Mouse (Mus musculus) CH12.LX (cell line): ENCODE results near the gene Gstt2. TPM values are rescaled to one million over a fixed set of nuclear protein-coding genes. Genes with fewer than 3 reads are reported as not detected.

Experiments used
- DNase-seq: peaks from one replicate; pipeline ENCODE4 v3.0.0-alpha.2; 2013; ENCODE audit errors: extremely low read depth
- H3K27ac ChIP-seq: 2 replicates; pipeline ENCODE4 v1.5.1; 2012; ENCODE audit warnings: low read depth, mild to moderate bottlenecking, control low read depth, moderate library complexity; ENCODE audit not compliant: insufficient read depth
- H3K27me3 ChIP-seq: replicated peaks from 2 replicates; pipeline ENCODE3; 2012; ENCODE audit warnings: inconsistent platforms
- H3K36me3 ChIP-seq, 2 experiments: replicated peaks in 1 of 2; 2 replicates each; pipeline versions ENCODE3 to v1.6.1; 2012; ENCODE audit warnings: inconsistent platforms in 1 of 2, low read length in 1 of 2, mild to moderate bottlenecking in 1 of 2, mixed read lengths in 1 of 2, moderate library complexity in 1 of 2; ENCODE audit not compliant: control insufficient read depth in 1 of 2, insufficient read depth in 1 of 2
- H3K4me1 ChIP-seq, 2 experiments: 2 replicates each; pipeline ENCODE4 v1.6.1; 2012; ENCODE audit warnings: inconsistent platforms in 1 of 2, moderate library complexity in 1 of 2; ENCODE audit not compliant: insufficient read depth in 2 of 2, control insufficient read depth in 1 of 2
- H3K4me2 ChIP-seq: 2 replicates; pipeline ENCODE4 v1.6.1; 2012; ENCODE audit warnings: low read depth, mild to moderate bottlenecking, control low read depth; ENCODE audit not compliant: poor library complexity, insufficient read depth, severe bottlenecking
- H3K4me3 ChIP-seq, 3 experiments: fragments of 150-350 bp in 1 of 3; sonication (generic) in 1 of 3; replicated peaks in 1 of 3; 2 replicates each; pipeline versions ENCODE3 to v1.5.1; 2011 to 2012; ENCODE audit warnings: low read depth in 2 of 3, low read length in 2 of 3, mild to moderate bottlenecking in 2 of 3, moderate library complexity in 2 of 3, control low read depth in 1 of 3, improper control_type of control experiment in 1 of 3, inconsistent platforms in 1 of 3, mixed read lengths in 1 of 3; ENCODE audit not compliant: poor library complexity in 1 of 3
- H3K79me2 ChIP-seq: replicated peaks from 2 replicates; pipeline ENCODE4 v1.6.1; 2012; ENCODE audit warnings: mild to moderate bottlenecking, moderate library complexity; ENCODE audit not compliant: control insufficient read depth, poor library complexity, insufficient read depth, severe bottlenecking; ENCODE audit errors: extremely low read depth
- H3K9ac ChIP-seq: 2 replicates; pipeline ENCODE4 v1.6.1; 2012; ENCODE audit warnings: low read depth, mild to moderate bottlenecking, control low read depth, moderate library complexity; ENCODE audit not compliant: insufficient read depth
- H3K9me3 ChIP-seq: replicated peaks from 2 replicates; pipeline ENCODE3; 2012; ENCODE audit warnings: low read length, inconsistent platforms, mixed read lengths
- E2F4 ChIP-seq: IDR thresholded peaks from 2 replicates; pipeline ENCODE4 v1.6.1; 2011; ENCODE audit warnings: low read depth, low read length, improper control_type of control experiment; ENCODE audit not compliant: insufficient replicate concordance
- EP300 ChIP-seq: IDR thresholded peaks from 2 replicates; pipeline ENCODE4 v1.6.1; 2011; ENCODE audit warnings: low read length, improper control_type of control experiment
- IRF4 ChIP-seq: IDR thresholded peaks from 2 replicates; pipeline ENCODE4 v1.6.1; 2014; ENCODE audit warnings: low read depth, mild to moderate bottlenecking, inconsistent platforms, low read length, improper control_type of control experiment
- MXI1 ChIP-seq: IDR thresholded peaks from 2 replicates; pipeline ENCODE4 v1.6.1; 2011; ENCODE audit warnings: mild to moderate bottlenecking, low read depth, low read length, improper control_type of control experiment
- MYC ChIP-seq: IDR thresholded peaks from 2 replicates; pipeline ENCODE4 v1.6.1; 2011; ENCODE audit warnings: low read depth, mild to moderate bottlenecking, improper control_type of control experiment, low read length
- NRF1 ChIP-seq: IDR thresholded peaks from 2 replicates; pipeline ENCODE4 v1.6.1; 2014; ENCODE audit warnings: low read depth, mild to moderate bottlenecking, inconsistent platforms, low read length, improper control_type of control experiment, moderate library complexity
- POLR2A ChIP-seq: IDR thresholded peaks from 2 replicates; pipeline ENCODE4 v1.6.1; 2011; ENCODE audit warnings: low read depth, mild to moderate bottlenecking, improper control_type of control experiment, low read length
- POLR2AphosphoS2 ChIP-seq: IDR thresholded peaks from 2 replicates; pipeline ENCODE4 v1.6.1; 2011; ENCODE audit warnings: low read depth, low read length, improper control_type of control experiment
- TBP ChIP-seq: conservative IDR thresholded peaks from 2 replicates; pipeline ENCODE4 v1.6.1; 2011; ENCODE audit warnings: low read depth, low read length, improper control_type of control experiment
- USF1 ChIP-seq: IDR thresholded peaks from 2 replicates; pipeline ENCODE4 v1.6.1; 2014; ENCODE audit warnings: low read depth, mild to moderate bottlenecking, inconsistent platforms, low read length, improper control_type of control experiment
- USF2 ChIP-seq: conservative IDR thresholded peaks from 2 replicates; pipeline ENCODE4 v1.6.1; 2011; ENCODE audit warnings: low read depth, low read length, improper control_type of control experiment
- ZMIZ1 ChIP-seq: IDR thresholded peaks from 2 replicates; pipeline ENCODE4 v1.6.1; 2012; ENCODE audit warnings: low read depth, mild to moderate bottlenecking, inconsistent platforms, low read length, improper control_type of control experiment
- dilution Hi-C: fragments of 300-500 bp; cut with MboI; formaldehyde crosslinking; loops from 2 replicates; pipeline ENCODE4 v1.14.3; 2020; ENCODE audit warnings: low sequenced_read_pairs; ENCODE audit not compliant: extremely low pct_unique_long_range_greater_than_20kb, extremely low pct_ligation_motif_present
- in situ Hi-C: fragments of 300-500 bp; cut with MboI; formaldehyde crosslinking; loops from 3 replicates; pipeline ENCODE4 v1.14.3; 2019; ENCODE audit warnings: low sequenced_read_pairs, low pct_ligation_motif_present, low pct_unique_long_range_greater_than_20kb, mixed read lengths
- polyA plus RNA-seq: library from polyadenylated mRNA; unstranded; fragments of >175 nt; gene quantifications from 2 replicates; pipeline ENCODE4 v1.2.1, GENCODE M21; 2012; ENCODE audit warnings: low read depth; ENCODE audit not compliant: insufficient read length
- total RNA-seq, 2 experiments: library from RNA; depleted of rRNA; stranded (reverse); fragments of 300-350 nt in 1 of 2; fragments of >200 nt in 1 of 2; gene quantifications; 2 replicates each; pipeline ENCODE4 v1.2.3; 2012 to 2014

Gstt2 gene
- total and polyA plus RNA-seq, 3 experiments = 126 to 253 (median 197) TPM

GRCm38 (mm10) chr10:75857598-75857997, 20.4 kb upstream of the Gstt2 start:
- H3K27ac ChIP-seq = no peak overlapping the region
- DNase-seq = no peak
- peak; percentile 10; the same call in 1 of the 2 replicates for TF ChIP-seq POLR2A
- TF ChIP-seq IRF4 = no peak
- H3K36me3 ChIP-seq = peaks cover 15 to 42% of the 10 kb centered on the region in 2 experiments
- H3K27me3 ChIP-seq = no peaks in the 10 kb centered on the region
- peaks cover 8% of the 10 kb centered on the region for H3K79me2 ChIP-seq
- no peak overlapping the region for H3K9ac ChIP-seq
- in situ Hi-C loops = loop anchor here (10.0 kb wide), 1 partner anchor 113 kb away; no protein-coding TSS in a partner anchor
- dilution Hi-C loops = no loop called here
- H3K4me3 ChIP-seq = no peak overlapping the region
- peaks cover 6% of the 10 kb centered on the region for H3K9me3 ChIP-seq
- H3K4me1 ChIP-seq = peaks cover 11 to 26% of the 10 kb centered on the region in 2 experiments
- no peak overlapping the region for H3K4me2 ChIP-seq

GRCm38 (mm10) chr10:75856976-75857375, 19.8 kb upstream of the Gstt2 start:
- Histone ChIP-seq H3K27me3 (no peaks in the 10 kb centered on the region), H3K4me3 (no peak overlapping the region), H3K79me2 (peaks cover 8% of the 10 kb centered on the region), H3K4me1 (peaks cover 11 to 26% of the 10 kb centered on the region in 2 experiments), H3K9me3 (peaks cover 8% of the 10 kb centered on the region), H3K36me3 (peaks cover 15 to 42% of the 10 kb centered on the region in 2 experiments), H3K27ac (no peak overlapping the region), H3K4me2 (no peak overlapping the region), H3K9ac (no peak overlapping the region)
- DNase-seq = no peak
- in situ Hi-C loops = loop anchor here (10.0 kb wide), 1 partner anchor 112 kb away; no protein-coding TSS in a partner anchor
- TF ChIP-seq USF1 (no peak), TBP (no peak), MXI1 (no peak), ZMIZ1 (no peak), EP300 (no peak), POLR2AphosphoS2 (no peak), IRF4 (no peak), MYC (no peak), USF2 (no peak), E2F4 (no peak)
- dilution Hi-C loops = no loop called here

- H3K27me3 ChIP-seq = no peaks in the 10 kb centered on the region
- H3K4me2 ChIP-seq = no peak overlapping the region
- TF ChIP-seq NRF1 = no peak
- TF ChIP-seq EP300 = no peak
- peak; percentile 69; the same call in 1 of the 2 replicates for TF ChIP-seq POLR2AphosphoS2
- no peak for TF ChIP-seq E2F4
- no peak for DNase-seq
- in situ Hi-C loops (loop anchor here (10.0 kb wide), 1 partner anchor 112 kb away; no protein-coding TSS in a partner anchor), dilution Hi-C loops (no loop called here)
- no peak overlapping the region for H3K27ac ChIP-seq
- H3K36me3 ChIP-seq = peaks cover 15 to 42% of the 10 kb centered on the region in 2 experiments
- no peak overlapping the region for H3K4me3 ChIP-seq
- peaks cover 8% of the 10 kb centered on the region for H3K79me2 ChIP-seq
- peaks cover 11 to 26% of the 10 kb centered on the region in 2 experiments for H3K4me1 ChIP-seq
- peaks cover 4% of the 10 kb centered on the region for H3K9me3 ChIP-seq
- H3K9ac ChIP-seq = no peak overlapping the region
These were observed 19.1 kb upstream of the Gstt2 start for GRCm38 (mm10) chr10:75856155-75856907.
